Mouse (Mus musculus) hindbrain, embryonic 12.5 days (tissue): ENCODE results near the gene Slc35f2. TPM values are rescaled to one million over a fixed set of nuclear protein-coding genes. Genes with fewer than 3 reads are reported as not detected.

Experiments
- ATAC-seq: fragments of 200-750 bp; cut with Nextera tagmentation; 2 replicates; pipeline ENCODE4 v1.8.0; 2017; ENCODE audit warnings: moderate TSS enrichment; ENCODE audit not compliant: low FRiP score
- H3K27ac ChIP-seq: fragments of 300-500 bp; sonication (generic); 2 replicates; pipeline ENCODE4 v1.5.1; 2016; ENCODE audit warnings: mild to moderate bottlenecking
- H3K27me3 ChIP-seq: fragments of 300-500 bp; sonication (generic); 2 replicates; pipeline ENCODE4 v1.6.1; 2016; ENCODE audit warnings: mild to moderate bottlenecking
- H3K36me3 ChIP-seq: fragments of 300-500 bp; sonication (generic); 2 replicates; pipeline ENCODE4 v1.6.1; 2016; ENCODE audit warnings: mild to moderate bottlenecking
- H3K4me1 ChIP-seq: fragments of 300-500 bp; sonication (generic); 2 replicates; pipeline ENCODE4 v1.6.1; 2016
- H3K4me2 ChIP-seq: fragments of 300-500 bp; sonication (generic); replicated peaks from 2 replicates; pipeline ENCODE4 v1.6.1; 2016; ENCODE audit warnings: mild to moderate bottlenecking
- H3K4me3 ChIP-seq: fragments of 300-500 bp; sonication (generic); 2 replicates; pipeline ENCODE4 v1.5.1; 2016; ENCODE audit warnings: mild to moderate bottlenecking
- H3K9ac ChIP-seq: fragments of 300-500 bp; sonication (generic); 2 replicates; pipeline ENCODE4 v1.6.1; 2016; ENCODE audit warnings: mild to moderate bottlenecking, moderate library complexity
- H3K9me3 ChIP-seq: fragments of 300-500 bp; sonication (generic); replicated peaks from 2 replicates; pipeline ENCODE4 v1.6.1; 2016; ENCODE audit warnings: mild to moderate bottlenecking
- WGBS: fragments of 180-500 bp; shearing (Covaris S2); methylation state at CpG from one replicate; pipeline ENCODE4 v1.1.7; 2016; 5-methylcytosine and 5-hydroxymethylcytosine counted together
- polyA plus RNA-seq: library from polyadenylated mRNA; unstranded; fragments of >200 nt; fragmentation: Nextera tagmentation; extraction: Ambion mirVana; gene quantifications from 2 replicates; pipeline ENCODE4 v1.2.1, GENCODE M21; 2016

Gene Slc35f2
- polyA plus RNA-seq, 1 experiment from 2014 or later: 3.7 TPM

DNA sequence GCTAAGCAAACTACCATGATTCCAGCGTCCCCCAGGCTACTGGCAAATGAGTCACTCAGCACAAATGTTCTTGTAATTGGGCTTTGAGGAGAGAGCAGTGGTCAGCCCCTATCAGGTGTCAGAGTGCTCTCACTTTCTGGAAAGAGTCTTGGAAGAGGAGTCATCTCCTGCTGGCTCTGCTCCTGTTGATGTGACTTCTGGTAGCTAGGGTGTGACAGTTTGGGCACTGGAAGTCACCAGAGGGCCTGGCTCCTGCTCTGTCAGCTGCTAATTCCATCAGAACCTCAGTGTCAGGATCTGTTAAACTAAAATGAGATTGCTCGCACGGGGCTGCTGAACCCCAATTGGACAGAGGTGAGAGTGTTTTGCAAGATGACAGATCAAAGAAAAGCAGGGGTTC is 63.7 kb downstream of the Slc35f2 start:
- H3K4me3 ChIP-seq: no peak overlapping the region
- no peaks in the 10 kb centered on the region for H3K27me3 ChIP-seq
- no peaks in the 10 kb centered on the region for H3K4me1 ChIP-seq

DNA sequence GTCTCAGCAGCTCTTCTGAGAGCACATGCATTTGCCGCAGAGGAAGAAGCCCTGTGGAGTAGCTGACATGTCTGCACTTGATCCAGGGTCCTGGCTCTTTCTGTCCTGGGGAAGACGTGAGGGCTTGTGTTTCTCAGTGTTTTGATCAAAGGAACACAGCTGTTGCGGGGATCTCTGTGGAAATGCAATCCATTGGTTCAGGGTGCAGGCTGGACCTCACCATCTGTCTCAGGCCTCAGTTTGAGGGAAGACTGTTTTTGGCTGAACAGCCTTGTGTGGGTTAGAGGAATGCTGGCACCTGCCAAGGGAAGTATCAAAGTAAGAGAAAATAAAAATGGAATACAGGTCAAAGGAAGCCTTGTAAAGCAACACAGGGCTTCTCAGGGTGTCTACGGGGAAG is 64.6 kb downstream of the Slc35f2 start:
- no peak overlapping the region for H3K9ac ChIP-seq
- WGBS: 66% methylated on average over 4 of the region's 4 CpGs
- ATAC-seq: no peak

More for the DNA sequence above, 63.7 kb downstream of the Slc35f2 start:
- 66% methylated on average over 3 of the region's 3 CpGs for WGBS
- H3K9me3 ChIP-seq: no peaks in the 10 kb centered on the region
- H3K27ac ChIP-seq: no peak overlapping the region
- no peak overlapping the region for H3K9ac ChIP-seq
- no peaks in the 10 kb centered on the region for H3K36me3 ChIP-seq
- H3K4me2 ChIP-seq: no peak overlapping the region
- ATAC-seq: no peak

DNA sequence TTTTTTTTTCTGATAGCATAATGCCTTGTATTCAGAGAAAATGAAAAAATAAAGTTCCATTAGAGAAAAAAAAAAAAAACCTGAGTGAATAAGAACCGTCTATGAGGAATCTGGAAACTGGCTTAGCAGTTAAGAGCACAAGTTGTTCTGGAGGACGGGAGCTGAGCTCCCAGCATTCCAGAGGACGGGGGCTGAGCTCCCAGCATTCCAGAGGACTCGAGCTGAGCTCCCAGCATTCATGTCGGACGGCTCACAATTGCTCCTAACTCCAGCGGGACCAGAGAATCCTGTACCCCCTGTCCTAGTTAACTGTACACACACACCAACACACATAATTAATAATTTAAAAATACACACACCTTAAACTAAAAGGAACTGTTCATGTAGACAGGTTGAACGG is 67.5 kb downstream of the Slc35f2 start:
- no peak overlapping the region for H3K4me2 ChIP-seq
- H3K4me1 ChIP-seq: no peaks in the 10 kb centered on the region
- no peaks in the 10 kb centered on the region for H3K36me3 ChIP-seq
- 74% methylated on average over 8 of the region's 8 CpGs for WGBS
- H3K4me3 ChIP-seq: no peak overlapping the region
- no peak overlapping the region for H3K9ac ChIP-seq
- H3K27me3 ChIP-seq: no peaks in the 10 kb centered on the region
- H3K9me3 ChIP-seq: no peaks in the 10 kb centered on the region
- H3K27ac ChIP-seq: no peak overlapping the region
- no peak for ATAC-seq

More for the DNA sequence above, 64.6 kb downstream of the Slc35f2 start:
- H3K9me3 ChIP-seq: no peaks in the 10 kb centered on the region
- H3K4me2 ChIP-seq: no peak overlapping the region
- H3K4me1 ChIP-seq: no peaks in the 10 kb centered on the region
- no peaks in the 10 kb centered on the region for H3K36me3 ChIP-seq
- H3K27ac ChIP-seq: no peak overlapping the region
- no peak overlapping the region for H3K4me3 ChIP-seq
- no peaks in the 10 kb centered on the region for H3K27me3 ChIP-seq

DNA sequence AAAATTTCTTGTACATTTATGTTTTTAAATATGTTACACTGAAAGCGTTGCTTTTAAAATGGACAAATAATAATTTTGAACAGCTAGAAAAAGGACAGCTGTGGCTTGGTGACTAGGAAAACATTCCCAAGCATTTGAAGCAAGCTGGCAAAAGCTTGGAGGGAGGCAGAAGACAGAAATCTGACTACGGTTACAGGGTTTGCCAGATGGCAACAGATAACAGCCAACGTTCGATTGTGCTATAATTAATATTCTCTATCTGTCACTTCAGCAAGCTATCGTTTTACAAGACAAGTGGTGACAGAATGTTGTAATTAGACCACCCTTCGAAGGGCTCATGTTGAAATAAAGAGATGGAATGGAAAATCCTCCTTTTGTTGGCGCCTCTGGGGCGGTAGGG is 77.2 kb downstream of the Slc35f2 start:
- Histone ChIP-seq H3K9me3 (no peaks in the 10 kb centered on the region), H3K4me3 (no peak overlapping the region), H3K27me3 (no peaks in the 10 kb centered on the region), H3K9ac (no peak overlapping the region), H3K27ac (no peak overlapping the region), H3K4me2 (no peak overlapping the region), H3K4me1 (no peaks in the 10 kb centered on the region), H3K36me3 (no peaks in the 10 kb centered on the region)
- no peak for ATAC-seq
- WGBS: 80% methylated on average over 8 of the region's 8 CpGs

DNA sequence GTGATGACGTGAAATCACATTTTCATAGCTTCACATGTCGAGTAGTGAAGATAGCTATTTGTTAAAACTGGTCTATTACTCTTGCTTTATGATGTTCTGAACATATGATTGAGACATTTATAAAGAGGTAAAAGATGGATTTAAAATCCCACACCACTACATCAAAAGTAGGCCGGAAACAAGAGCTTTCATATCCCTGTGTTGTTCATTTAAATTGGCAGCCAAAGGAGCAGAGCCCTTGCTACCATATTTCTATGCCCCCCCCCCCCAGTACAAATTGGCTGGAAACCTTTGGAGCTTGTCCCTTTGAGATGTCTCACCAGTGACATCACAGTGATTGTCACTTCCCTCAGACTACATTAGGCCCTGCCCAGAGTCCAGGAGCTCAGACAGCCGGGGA is 78.5 kb downstream of the Slc35f2 start, which contains the start of gene Sln:
TSS of gene Sln (plus strand) at position 301 of the 400 bp plus-strand sequence.
- Histone ChIP-seq H3K9ac (no peak within 1 kb of the TSS), H3K27ac (no peak within 1 kb of the TSS), H3K27me3 (no peaks in the 10 kb centered on the region), H3K4me3 (no peak within 1 kb of the TSS), H3K36me3 (no peaks in the 10 kb centered on the region), H3K4me1 (no peaks in the 10 kb centered on the region), H3K9me3 (no peaks in the 10 kb centered on the region), H3K4me2 (no peak within 1 kb of the TSS)
- 89% methylated on average over 4 of the region's 4 CpGs for WGBS
- no peak for ATAC-seq

DNA sequence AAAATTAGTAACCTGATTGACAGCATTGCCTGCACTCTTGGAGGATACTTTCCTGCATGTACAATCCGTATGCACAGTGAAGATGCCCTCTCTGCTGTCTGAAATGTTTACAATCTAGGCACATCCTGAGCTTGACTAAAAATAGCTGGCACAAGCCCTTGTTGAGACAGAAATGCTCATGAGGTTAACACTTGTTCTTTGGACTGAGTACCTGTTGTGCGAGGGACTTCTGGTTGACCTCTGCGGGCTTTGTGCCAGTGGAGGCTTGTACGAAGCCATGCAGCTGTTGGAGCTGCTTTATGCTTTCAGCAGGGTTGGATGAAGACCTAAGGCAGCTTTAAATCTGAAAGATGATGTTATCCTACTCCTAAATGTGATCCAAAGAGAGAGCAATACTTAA is 80.8 kb downstream of the Slc35f2 start:
- no peaks in the 10 kb centered on the region for H3K36me3 ChIP-seq
- no peak overlapping the region for H3K4me3 ChIP-seq
- H3K27me3 ChIP-seq: no peaks in the 10 kb centered on the region
- 87% methylated on average over 4 of the region's 4 CpGs for WGBS
- ATAC-seq: no peak
- no peak overlapping the region for H3K9ac ChIP-seq
- no peaks in the 10 kb centered on the region for H3K4me1 ChIP-seq
- no peaks in the 10 kb centered on the region for H3K9me3 ChIP-seq
- no peak overlapping the region for H3K27ac ChIP-seq
- H3K4me2 ChIP-seq: no peak overlapping the region

DNA sequence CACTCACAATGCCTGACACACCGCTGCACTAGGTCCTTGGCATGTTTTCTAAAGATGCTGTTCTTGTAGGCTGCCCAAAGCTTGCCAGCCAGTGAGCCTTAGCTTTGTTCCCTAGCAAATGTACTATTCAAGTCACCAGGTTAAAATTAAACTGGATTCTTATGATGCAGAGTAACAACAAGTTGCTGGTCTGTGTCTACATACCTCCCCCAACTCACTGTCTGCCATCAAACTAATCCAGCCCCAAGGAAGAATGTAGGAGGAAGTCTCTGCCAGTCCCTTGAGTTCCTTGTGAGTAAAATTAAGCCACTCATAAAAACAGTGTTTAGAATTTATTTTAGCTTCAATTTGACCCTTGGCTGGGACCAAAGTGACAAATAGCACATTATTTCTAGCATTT is 82.3 kb downstream of the Slc35f2 start:
- ATAC-seq: no peak
- H3K4me2 ChIP-seq: no peak overlapping the region
- no peaks in the 10 kb centered on the region for H3K4me1 ChIP-seq
- no peak overlapping the region for H3K27ac ChIP-seq
- no peak overlapping the region for H3K4me3 ChIP-seq
- no peak overlapping the region for H3K9ac ChIP-seq
- no peaks in the 10 kb centered on the region for H3K9me3 ChIP-seq
- H3K36me3 ChIP-seq: no peaks in the 10 kb centered on the region
- WGBS: 74% methylated on average over 1 of the region's 1 CpGs
- H3K27me3 ChIP-seq: no peaks in the 10 kb centered on the region

DNA sequence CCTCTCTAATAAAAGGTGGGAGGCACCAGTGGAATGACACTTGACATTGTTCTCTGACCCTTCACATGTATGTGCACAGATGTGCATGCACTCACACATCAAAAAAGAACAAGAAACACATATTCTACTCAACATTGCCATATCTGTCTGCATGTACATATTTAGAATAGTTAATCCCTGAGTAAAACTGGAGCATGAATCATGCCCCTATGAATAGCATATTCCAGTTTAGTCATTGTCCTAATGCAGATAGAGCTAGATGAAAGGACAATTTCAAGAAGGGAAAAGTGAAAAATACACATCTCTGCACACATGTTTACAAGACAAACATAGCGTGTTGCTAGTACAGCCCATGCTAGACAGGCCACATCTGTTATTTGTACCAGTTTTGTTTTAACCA is 83.2 kb downstream of the Slc35f2 start:
- ATAC-seq: no peak
- H3K27ac ChIP-seq: no peak overlapping the region
- H3K9me3 ChIP-seq: no peaks in the 10 kb centered on the region
- H3K36me3 ChIP-seq: no peaks in the 10 kb centered on the region
- H3K4me2 ChIP-seq: no peak overlapping the region
- H3K4me3 ChIP-seq: no peak overlapping the region
- WGBS: 89% methylated on average over 1 of the region's 1 CpGs
- no peaks in the 10 kb centered on the region for H3K27me3 ChIP-seq
- no peaks in the 10 kb centered on the region for H3K4me1 ChIP-seq
- no peak overlapping the region for H3K9ac ChIP-seq

DNA sequence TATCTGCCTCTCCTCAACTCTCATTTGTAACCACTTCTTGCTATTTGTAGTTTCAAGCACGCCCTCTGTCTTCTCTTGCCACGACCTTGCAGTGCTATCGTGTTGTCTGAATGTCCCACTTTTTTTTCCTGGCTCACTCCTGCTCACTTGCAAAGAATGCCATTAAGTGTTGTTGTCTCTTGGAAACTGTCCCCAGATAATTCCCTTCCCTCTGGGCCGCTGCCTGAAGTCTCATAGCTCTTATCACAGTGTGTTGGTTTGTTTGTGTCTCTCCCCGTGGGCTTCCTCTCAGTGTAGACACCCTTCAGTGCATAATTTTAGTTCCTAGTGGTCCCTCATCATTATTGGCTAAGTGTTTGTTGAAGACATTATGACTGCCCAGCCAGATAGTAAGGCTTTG is 86.5 kb downstream of the Slc35f2 start:
- WGBS: 88% methylated on average over 5 of the region's 5 CpGs
- no peak for ATAC-seq

More for the DNA sequence above, 86.5 kb downstream of the Slc35f2 start:
- H3K4me1 ChIP-seq: no peaks in the 10 kb centered on the region
- H3K4me2 ChIP-seq: no peak overlapping the region
- no peak overlapping the region for H3K4me3 ChIP-seq
- no peaks in the 10 kb centered on the region for H3K36me3 ChIP-seq
- no peaks in the 10 kb centered on the region for H3K27me3 ChIP-seq
- H3K9me3 ChIP-seq: no peaks in the 10 kb centered on the region
- H3K9ac ChIP-seq: no peak overlapping the region
- no peak overlapping the region for H3K27ac ChIP-seq

Other genes starting within 250 kb of the Slc35f2 start
- gene Atm, start 234.8 kb upstream of the Slc35f2 start, polyA plus RNA-seq: 13.8 and 15.7 TPM in 2 replicates
- gene Npat, start 234.5 kb upstream of the Slc35f2 start, polyA plus RNA-seq: 16.2 and 20.5 TPM in 2 replicates
- gene Acat1, start 161.2 kb upstream of the Slc35f2 start, polyA plus RNA-seq: 82.6 and 103 TPM in 2 replicates
- gene Cul5, start 101.5 kb upstream of the Slc35f2 start, polyA plus RNA-seq: 49.1 and 49.8 TPM in 2 replicates
- 3.1 and 3.2 TPM in 2 replicates for gene Rab39, start 65.3 kb upstream of the Slc35f2 start, polyA plus RNA-seq
- gene Sln, start 78.6 kb downstream of the Slc35f2 start, polyA plus RNA-seq: 1.3 and 6.3 TPM in 2 replicates
- 6.4 and 7.8 TPM in 2 replicates for gene Elmod1, start 203.8 kb downstream of the Slc35f2 start, polyA plus RNA-seq